Mouse (Mus musculus) layer of hippocampus, postnatal 10 days (tissue): ENCODE results near the gene Slc22a23. TPM values are rescaled to one million over a fixed set of nuclear protein-coding genes. Genes with fewer than 3 reads are reported as not detected.

ENCODE experiments used
- DNase-seq, 2 experiments: peaks; one replicate each; pipeline ENCODE4 v3.0.0; 2021; ENCODE audit warnings: low spot score in 2 of 2
- total RNA-seq, 2 experiments: library from RNA; stranded (reverse); gene quantifications; 2 replicates each; pipeline ENCODE4 v1.2.3; 2021

Slc22a23 gene
- total RNA-seq, 2 experiments from 2014 or later: 51.4 to 51.8 TPM

- peak; percentile 3 to 13 for DNase-seq
Measured at GRCm38 (mm10) chr13:34146916-34147315, 198.1 kb downstream of the Slc22a23 start.

- peak in 1 of 2 experiments; percentile 7 for DNase-seq
Measured at GRCm38 (mm10) chr13:34143389-34143788, 201.6 kb downstream of the Slc22a23 start.

GRCm38 (mm10) chr13:34136605-34137004 is 208.4 kb downstream of the Slc22a23 start:
- DNase-seq: peak; percentile 69 to 71

GRCm38 (mm10) chr13:34134276-34134675 is 210.7 kb downstream of the Slc22a23 start:
- no peak for DNase-seq

GRCm38 (mm10) chr13:34133326-34134071 is 211.5 kb downstream of the Slc22a23 start:
- DNase-seq: peak in 1 of 2 experiments; percentile 52

GRCm38 (mm10) chr13:34132875-34133274 is 212.1 kb downstream of the Slc22a23 start:
- no peak for DNase-seq

- no peak for DNase-seq
Measured at GRCm38 (mm10) chr13:34132299-34132698, 212.7 kb downstream of the Slc22a23 start.

- peak; percentile 71 to 80 for DNase-seq
Measured at GRCm38 (mm10) chr13:34131708-34132060, 213.3 kb downstream of the Slc22a23 start.

- DNase-seq: peak; percentile 62 to 71
Measured at GRCm38 (mm10) chr13:34131011-34131707, 213.8 kb downstream of the Slc22a23 start.

GRCm38 (mm10) chr13:34130226-34130731 is 214.7 kb downstream of the Slc22a23 start, which contains the start of gene Tubb2b:
Gene Tubb2b, minus strand, starts transcription at chr13:34130466.
- peak; percentile 90 to 93 for DNase-seq

GRCm38 (mm10) chr13:34129485-34130225 is 215.3 kb downstream of the Slc22a23 start:
- DNase-seq: peak; percentile 71 to 77

Other genes starting within 250 kb of the Slc22a23 start
- gene Tubb2b, start 214.7 kb downstream of the Slc22a23 start, total RNA-seq: 1,000 to 10,000 TPM; 1,434 to 1,803 TPM
- 10 to 100 TPM; 28.9 to 34.7 TPM for gene Psmg4, start 182.2 kb downstream of the Slc22a23 start, total RNA-seq